Mouse (Mus musculus): Measurements from ENCODE around the gene Ccdc142.

GRCm38 (mm10) chr6:83140044-83140443, 38.6 kb downstream of the Ccdc142 start:
- TF ChIP-seq CTCF (IDR thresholded peaks at IDR 0.05; ENCODE audit: low read depth, low read length) (no peak), POLR2A (IDR thresholded peaks at IDR 0.05; ENCODE audit: extremely low read depth, insufficient read depth, low read length) (no peak)
